Mouse (Mus musculus): ENCODE data around the gene Dnm2.
"Not testable (repeated sequence)": the region's sequence is repeated elsewhere in the genome, so short reads cannot be mapped to it uniquely, and the experiment has no call there.

Dnm2 gene

DNA sequence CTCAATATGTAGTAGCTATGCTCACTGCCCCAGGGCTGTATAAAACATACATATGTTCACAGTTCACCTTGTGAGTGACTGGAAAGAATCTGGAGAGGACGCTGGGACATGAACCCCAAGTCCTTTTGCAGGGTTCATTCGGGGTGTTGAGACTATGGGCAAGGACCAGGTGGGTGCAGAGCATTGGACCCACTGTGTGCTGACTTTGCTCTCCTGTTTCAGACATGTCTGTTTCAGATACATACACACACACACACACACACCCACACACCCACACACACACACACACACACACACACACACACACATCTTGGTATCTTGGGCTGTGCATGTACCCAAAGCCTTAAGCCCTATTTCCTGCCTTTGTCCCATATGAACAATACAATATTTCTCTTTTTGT lies 117.3 kb downstream of the Dnm2 start:
- intact Hi-C loops (cut with DNase I), result not testable (repeated sequence)

DNA sequence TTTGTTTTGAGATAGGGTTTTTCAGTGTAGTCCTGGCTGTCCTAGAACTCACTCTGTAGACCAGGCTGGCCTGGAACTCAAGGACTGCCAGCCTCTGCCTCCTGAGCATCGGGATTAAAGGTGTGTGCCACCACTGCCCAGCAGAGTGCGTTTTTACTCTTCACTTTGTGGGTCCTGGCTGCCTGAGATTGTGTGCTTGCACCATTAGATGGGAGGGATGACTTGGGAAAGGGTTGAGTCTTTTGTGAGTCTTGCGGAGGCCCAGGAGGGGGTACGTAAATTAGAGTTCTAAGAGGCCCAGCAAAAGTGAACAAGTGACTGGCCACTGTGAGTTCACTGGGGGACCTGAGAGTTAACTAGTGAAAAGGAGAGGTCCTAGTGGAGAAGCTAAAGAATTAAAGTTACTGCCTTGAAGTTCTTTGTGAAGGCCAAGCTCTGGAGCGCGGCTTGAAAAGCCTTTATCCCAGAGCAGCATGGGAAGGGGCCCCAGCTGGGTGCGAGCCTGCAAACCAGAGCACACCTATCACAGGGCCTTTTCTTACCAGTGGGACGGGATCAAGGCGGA lies 120.7 kb downstream of the Dnm2 start:
- intact Hi-C loops (cut with DNase I), result no loop called here

DNA sequence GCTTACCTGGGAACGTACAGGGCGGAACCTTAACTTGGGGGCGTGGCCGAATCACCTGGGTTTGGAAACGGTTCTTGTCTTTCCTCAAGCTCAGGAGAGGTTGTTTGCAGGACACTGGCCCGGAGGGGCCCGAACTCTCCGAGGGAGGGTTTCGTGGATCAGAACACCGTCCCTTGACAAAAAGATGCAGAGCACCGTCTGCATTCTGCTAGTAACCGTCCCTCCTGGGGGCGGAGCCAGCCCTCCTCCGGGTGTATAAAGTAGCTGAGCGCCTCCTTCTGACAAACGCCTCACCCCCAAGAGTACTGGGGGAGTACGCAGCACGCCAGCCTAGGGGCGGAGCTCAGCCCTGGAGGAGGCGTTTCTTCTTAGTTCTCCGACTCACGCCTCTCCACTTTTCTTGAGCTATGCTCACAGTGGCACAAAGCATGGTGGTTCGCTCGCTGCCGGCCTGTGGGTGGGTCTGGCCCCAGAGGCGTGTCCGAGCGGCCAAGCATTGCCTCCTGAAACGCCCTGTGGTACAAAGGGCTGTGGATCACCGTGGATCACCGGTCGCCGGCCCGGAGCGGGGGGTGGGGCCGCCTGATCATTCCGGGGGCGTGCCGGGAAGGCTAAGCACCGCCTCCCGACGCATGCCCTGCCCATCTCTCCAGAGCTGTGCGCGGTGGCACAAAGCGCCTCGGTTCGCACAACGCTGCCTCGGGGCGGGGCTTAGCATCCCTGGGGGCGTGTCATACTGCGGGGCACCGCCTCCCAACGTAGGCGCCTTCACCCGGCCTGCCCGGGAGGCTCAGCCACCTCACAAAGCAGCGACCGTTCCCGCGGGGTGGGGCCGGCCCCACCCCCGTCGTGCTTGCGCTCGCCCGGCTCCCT lies 121.4 kb downstream of the Dnm2 start:
- intact Hi-C loops (cut with DNase I), result no loop called here

DNA sequence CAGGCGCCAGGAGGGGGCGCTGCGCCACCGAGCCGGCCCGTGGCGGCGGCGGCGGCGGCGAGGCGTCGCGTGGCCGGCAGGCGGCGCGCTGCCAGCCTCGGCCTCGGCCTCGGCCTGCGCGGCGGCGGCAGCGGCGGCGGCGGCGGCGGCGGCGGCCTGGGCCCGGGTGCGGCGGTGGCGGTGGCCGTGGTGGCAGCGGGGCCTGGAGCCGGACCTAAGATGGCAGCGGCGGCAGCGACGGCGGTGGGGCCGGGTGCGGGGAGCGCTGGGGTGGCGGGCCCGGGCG lies 122.0 kb downstream of the Dnm2 start, which contains the start of gene Carm1:
Gene Carm1, plus strand, starts transcription at position 106 of the 286 bp plus-strand sequence.
- intact Hi-C loops (cut with DNase I), result no loop called here

DNA sequence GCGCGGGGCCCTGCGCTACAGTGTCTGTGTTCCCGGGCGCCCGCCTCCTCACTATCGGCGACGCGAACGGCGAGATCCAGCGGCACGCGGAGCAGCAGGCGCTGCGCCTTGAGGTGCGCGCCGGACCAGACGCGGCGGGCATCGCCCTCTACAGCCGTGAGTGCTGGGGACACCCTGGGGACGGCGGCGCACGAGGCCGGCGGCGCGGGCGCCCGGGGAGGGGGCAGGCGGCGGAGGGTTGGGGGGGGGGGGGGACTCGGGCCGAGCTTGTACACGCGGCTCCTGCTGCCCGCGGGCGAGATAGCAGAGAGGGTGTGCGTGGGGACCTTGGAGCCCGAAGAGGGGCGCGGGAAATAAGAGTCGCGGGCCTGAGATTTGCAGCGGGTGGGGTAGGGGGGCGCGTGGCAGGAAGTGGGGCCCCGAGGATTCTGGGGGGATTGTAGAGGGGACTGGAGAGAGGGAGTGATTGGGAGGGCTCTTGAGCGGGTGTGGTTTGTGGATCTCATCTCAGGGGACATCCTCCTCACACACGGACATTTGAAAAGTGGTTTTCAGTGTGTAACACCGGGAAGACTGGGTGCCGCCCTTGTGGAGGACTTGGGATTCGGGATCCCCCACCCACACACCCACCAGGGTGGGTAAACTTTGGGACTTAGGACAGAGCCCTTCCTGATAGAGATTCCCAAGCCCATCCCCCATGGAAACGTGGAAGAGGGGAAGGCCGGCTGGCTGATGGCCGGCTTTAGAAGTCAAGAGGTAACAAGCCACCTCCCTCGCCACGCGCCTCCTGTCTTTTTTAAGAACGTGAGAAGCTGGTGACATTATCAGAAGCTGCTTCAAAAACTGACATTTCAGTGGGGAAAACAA lies 122.6 kb downstream of the Dnm2 start:
- intact Hi-C loops (cut with DNase I), result no loop called here

DNA sequence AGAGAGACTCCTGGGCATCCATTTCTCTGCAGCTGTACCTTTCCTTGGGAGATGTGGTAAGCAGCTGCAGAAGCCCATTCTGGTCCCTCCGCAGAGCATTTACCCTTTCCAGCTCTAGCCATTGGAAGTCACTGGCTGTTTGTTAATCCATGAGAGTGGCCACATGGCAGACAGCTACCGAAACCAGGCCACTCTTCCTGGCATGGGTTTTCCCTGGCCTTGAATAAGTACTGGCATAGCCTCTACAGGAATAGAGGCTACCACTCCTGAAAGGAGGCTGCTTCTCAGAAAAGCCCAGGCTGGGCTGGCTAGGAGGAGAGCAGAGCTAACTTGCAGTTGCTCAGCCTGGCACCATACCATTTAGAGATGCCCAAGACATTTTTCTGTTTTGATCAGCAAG lies 126.3 kb downstream of the Dnm2 start:
- intact Hi-C loops (cut with DNase I), result loop anchor here (5.0 kb wide), 1 partner anchor 36 kb away; no protein-coding TSS in a partner anchor

DNA sequence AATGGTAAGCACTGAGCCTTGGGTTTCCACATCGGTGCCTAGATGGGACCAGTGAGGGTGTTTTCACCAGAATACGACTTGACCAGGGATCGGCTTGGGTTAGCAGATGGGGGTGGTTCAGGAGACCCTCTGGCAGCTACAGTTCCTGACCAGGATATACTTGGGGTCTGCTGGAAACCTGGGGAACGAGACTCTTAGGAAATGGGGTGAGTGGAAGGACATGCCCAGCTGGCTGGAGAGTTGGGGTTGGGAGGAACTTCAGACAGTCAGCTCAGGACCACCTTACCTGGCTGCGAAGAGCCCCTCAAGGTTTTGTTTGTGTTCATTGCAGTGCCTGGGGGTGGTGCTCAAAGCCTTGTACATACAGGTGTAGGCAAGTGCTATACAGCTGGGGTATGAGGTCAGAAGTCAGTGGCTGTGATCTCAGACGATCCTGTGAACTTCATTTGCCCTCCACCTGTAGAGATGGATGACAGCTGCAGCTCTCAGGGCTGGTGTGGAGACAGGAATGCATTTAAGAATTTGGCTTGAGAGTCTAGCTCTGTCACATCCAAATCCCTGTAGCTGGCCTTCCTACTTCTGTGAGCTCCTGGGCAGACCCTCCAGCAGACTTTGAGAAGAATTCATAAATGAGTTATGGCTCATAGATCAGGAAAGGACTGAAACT lies 129.0 kb downstream of the Dnm2 start:
- intact Hi-C loops (cut with DNase I), result loop anchor here (5.0 kb wide), 1 partner anchor 34 kb away; no protein-coding TSS in a partner anchor

DNA sequence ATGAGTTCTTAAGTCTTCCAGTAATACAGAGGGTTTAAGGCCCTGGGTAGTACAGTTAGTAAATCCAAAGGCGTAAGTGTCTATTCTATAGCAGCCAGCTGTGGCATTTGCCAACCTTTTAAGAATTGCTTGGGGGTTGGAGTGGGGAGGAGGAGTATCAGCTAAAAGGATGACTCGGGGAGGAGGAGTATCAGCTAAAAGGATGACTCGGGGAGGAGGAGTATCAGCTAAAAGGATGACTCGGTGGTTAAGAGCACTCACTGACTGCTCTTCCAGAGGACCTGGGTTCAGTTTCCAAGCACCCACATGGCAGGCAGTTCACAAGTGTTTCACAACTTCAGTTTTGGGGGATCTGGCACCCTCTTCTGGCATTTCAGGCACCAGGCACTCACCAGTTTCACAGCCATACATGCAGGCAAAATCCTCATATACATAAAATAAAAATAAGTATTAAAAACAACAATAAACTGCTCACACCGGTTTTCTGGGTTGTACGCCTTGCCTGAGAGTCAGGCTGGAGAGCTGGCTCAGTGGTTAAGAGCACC lies 130.6 kb downstream of the Dnm2 start:
- intact Hi-C loops (cut with DNase I), result no loop called here

DNA sequence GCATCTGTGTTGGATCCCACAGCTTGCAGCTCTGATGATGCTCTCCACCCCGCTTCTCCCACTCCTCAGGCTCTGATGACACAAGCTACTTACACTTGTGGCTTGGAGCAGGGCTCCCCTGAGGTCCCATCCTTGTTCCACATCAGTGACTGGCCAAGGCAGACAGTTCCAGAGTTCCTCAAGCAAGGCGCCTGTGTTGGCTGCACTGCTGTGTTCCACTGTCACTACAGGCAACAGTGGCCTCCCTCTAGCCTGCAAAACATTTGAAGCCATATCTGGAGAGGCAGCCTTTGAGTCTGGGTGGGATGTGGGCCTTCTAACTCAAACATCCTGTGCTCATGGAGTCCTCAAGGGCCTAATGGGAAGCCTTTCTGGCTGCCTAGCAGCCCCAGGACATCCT lies 132.3 kb downstream of the Dnm2 start:
- intact Hi-C loops (cut with DNase I), result no loop called here

Small RNA genes within 50 kb of the gene (microRNA-seq; reads per million reads assigned to microRNA genes)
- 0.11 to 0.25 reads per million in 2 experiments for gene Mir199a-1
